Mouse (Mus musculus) ES-E14 (cell line): ENCODE measurements around the gene Runx3. TPM values are rescaled to one million over a fixed set of nuclear protein-coding genes. Genes with fewer than 3 reads are reported as not detected.

Source experiments
- DNase-seq: peaks from one replicate; pipeline ENCODE4 v3.0.0-alpha.2; 2013; ENCODE audit warnings: low read depth, low spot score
- H3K27ac ChIP-seq: 2 replicates; pipeline ENCODE4 v1.5.1; 2012; ENCODE audit warnings: low read depth, mild to moderate bottlenecking, low read length, moderate library complexity, mixed read lengths; ENCODE audit not compliant: poor library complexity, insufficient read depth, severe bottlenecking
- H3K36me3 ChIP-seq: 2 replicates; pipeline ENCODE4 v1.6.1; 2012; ENCODE audit warnings: mild to moderate bottlenecking, low read length, moderate library complexity, mixed read lengths; ENCODE audit not compliant: control insufficient read depth, poor library complexity, insufficient read depth, severe bottlenecking
- H3K4me1 ChIP-seq, 2 experiments: fragments of 150-350 bp in 1 of 2; sonication (generic) in 1 of 2; 2 replicates each; pipeline ENCODE4 v1.6.1; 2012; ENCODE audit warnings: low read length in 2 of 2, mild to moderate bottlenecking in 1 of 2, mixed read lengths in 1 of 2; ENCODE audit not compliant: control insufficient read depth in 2 of 2, insufficient read depth in 2 of 2, poor library complexity in 1 of 2
- H3K4me3 ChIP-seq, 2 experiments: fragments of 150-350 bp in 1 of 2; sonication (generic) in 1 of 2; 2 replicates each; pipeline ENCODE4 v1.5.1; 2012; ENCODE audit warnings: low read length in 2 of 2, low read depth in 1 of 2, mild to moderate bottlenecking in 1 of 2, mixed read lengths in 1 of 2; ENCODE audit not compliant: insufficient read depth in 1 of 2, poor library complexity in 1 of 2, severe bottlenecking in 1 of 2
- H3K9ac ChIP-seq: 2 replicates; pipeline ENCODE4 v1.6.1; 2012; ENCODE audit warnings: low read depth, mild to moderate bottlenecking, low read length, mixed read lengths; ENCODE audit not compliant: poor library complexity, insufficient read depth, severe bottlenecking
- H3K9me3 ChIP-seq: fragments of 150-350 bp; sonication (generic); 2 replicates; pipeline ENCODE4 v1.6.1; 2012; ENCODE audit warnings: low read depth, mild to moderate bottlenecking, low read length; ENCODE audit not compliant: control insufficient read depth, insufficient read depth
- CHD2 ChIP-seq: IDR thresholded peaks from 2 replicates; pipeline ENCODE4 v1.6.1; 2014; ENCODE audit warnings: mild to moderate bottlenecking, low read depth, low read length, inconsistent platforms
- HCFC1 ChIP-seq: IDR thresholded peaks from 2 replicates; pipeline ENCODE4 v1.6.1; 2012; ENCODE audit warnings: low read length, inconsistent platforms, borderline replicate concordance; ENCODE audit not compliant: insufficient read depth
- MAFK ChIP-seq: IDR thresholded peaks from 2 replicates; pipeline ENCODE4 v1.6.1; 2014; ENCODE audit warnings: mild to moderate bottlenecking, low read depth, low read length, inconsistent platforms; ENCODE audit not compliant: insufficient read depth
- ZC3H11A ChIP-seq: IDR thresholded peaks from 2 replicates; pipeline ENCODE4 v1.6.1; 2012; ENCODE audit warnings: low read depth, mild to moderate bottlenecking, inconsistent platforms, low read length, borderline replicate concordance
- ZNF384 ChIP-seq: IDR thresholded peaks from 2 replicates; pipeline ENCODE4 v1.6.1; 2012; ENCODE audit warnings: low read depth, low read length, inconsistent platforms
- in situ Hi-C, 2 experiments: fragments of 600-800 bp; cut with MboI; formaldehyde crosslinking; loops; one replicate each; pipeline ENCODE4 v1.15.1; 2025; ENCODE audit warnings: low sequenced_read_pairs in 2 of 2, inconsistent platforms in 1 of 2; ENCODE audit not compliant: unreplicated experiment in 2 of 2
- total RNA-seq: library from RNA; depleted of rRNA; stranded (reverse); fragments of 300-350 nt; gene quantifications from 2 replicates; pipeline ENCODE4 v1.2.3, GENCODE M21; 2012

Runx3 gene
- total RNA-seq, 1 experiment: 0.49 TPM

- Histone ChIP-seq H3K9ac (no peak overlapping the region), H3K4me1 (no peaks in the 10 kb centered on the region), H3K4me3 (no peak overlapping the region), H3K9me3 (no peaks in the 10 kb centered on the region), H3K36me3 (no peaks in the 10 kb centered on the region), H3K27ac (no peak overlapping the region)
- in situ Hi-C loops: no loop called here
- TF ChIP-seq CHD2 (no peak), HCFC1 (no peak), MAFK (no peak), ZNF384 (no peak), ZC3H11A (no peak)
- no peak for DNase-seq
These were observed 24.8 kb upstream of the Runx3 start for GRCm38 (mm10) chr4:135095693-135096092.

GRCm38 (mm10) chr4:135097910-135098891, 22.3 kb upstream of the Runx3 start:
- TF ChIP-seq MAFK: no peak
- no peak for TF ChIP-seq ZNF384
- Histone ChIP-seq H3K4me1 (no peaks in the 10 kb centered on the region), H3K9me3 (no peaks in the 10 kb centered on the region), H3K9ac (no peak overlapping the region), H3K36me3 (no peaks in the 10 kb centered on the region), H3K27ac (no peak overlapping the region), H3K4me3 (no peak overlapping the region)
- in situ Hi-C loops: no loop called here
- no peak for DNase-seq

GRCm38 (mm10) chr4:135102019-135102740, 18.3 kb upstream of the Runx3 start:
- Histone ChIP-seq H3K9me3 (no peaks in the 10 kb centered on the region), H3K9ac (no peak overlapping the region), H3K4me1 (no peaks in the 10 kb centered on the region), H3K36me3 (no peaks in the 10 kb centered on the region), H3K27ac (no peak overlapping the region), H3K4me3 (no peak overlapping the region)
- TF ChIP-seq MAFK: no peak
- TF ChIP-seq CHD2: no peak
- no peak for TF ChIP-seq ZNF384
- no peak for TF ChIP-seq ZC3H11A
- TF ChIP-seq HCFC1: no peak
- DNase-seq: no peak
- in situ Hi-C loops: no loop called here

GRCm38 (mm10) chr4:135102761-135103160, 17.7 kb upstream of the Runx3 start:
- Histone ChIP-seq H3K36me3 (no peaks in the 10 kb centered on the region), H3K9ac (no peak overlapping the region), H3K9me3 (no peaks in the 10 kb centered on the region), H3K4me1 (no peaks in the 10 kb centered on the region), H3K4me3 (no peak overlapping the region), H3K27ac (no peak overlapping the region)
- in situ Hi-C loops: no loop called here
- DNase-seq: no peak
- no peak for TF ChIP-seq ZNF384
- TF ChIP-seq CHD2: no peak
- no peak for TF ChIP-seq ZC3H11A
- TF ChIP-seq MAFK: no peak
- no peak for TF ChIP-seq HCFC1
